Mouse (Mus musculus): Measurements from ENCODE around the gene Ndufa10. TPM values are rescaled to one million over a fixed set of nuclear protein-coding genes. Genes with fewer than 3 reads are reported as not detected.

Gene Ndufa10
- total and polyA plus RNA-seq, 3 experiments: 103 to 230 (median 139) TPM

DNA sequence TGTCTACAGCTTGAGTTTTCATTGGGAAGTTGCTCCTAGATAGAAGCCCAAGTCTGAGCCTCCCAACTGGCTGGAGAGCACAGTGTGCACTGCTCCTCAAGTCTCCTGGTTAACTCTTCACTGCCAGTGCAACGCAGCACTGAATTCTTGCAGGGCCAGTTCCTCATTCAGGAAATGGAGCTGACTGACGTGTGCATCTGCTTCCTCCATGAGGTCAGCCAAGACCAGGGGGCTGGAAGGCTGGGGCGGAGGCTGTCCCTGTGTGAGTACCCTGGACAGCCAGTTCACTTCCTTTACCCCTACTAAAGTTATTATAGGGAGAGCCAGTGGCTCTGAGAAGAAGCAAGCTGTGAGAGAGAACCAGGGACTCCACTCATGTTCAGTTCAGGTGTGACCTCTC, 79.4 kb downstream of the Ndufa10 start:
- H3K9ac ChIP-seq (ENCODE audit: insufficient read depth, low read depth): no peak overlapping the region
- H3K79me2 ChIP-seq (replicated peaks; ENCODE audit: control insufficient read depth, extremely low read depth, insufficient read depth, poor library complexity, severe bottlenecking): no peaks in the 10 kb centered on the region
- no peaks in the 10 kb centered on the region for H3K36me3 ChIP-seq (replicated peaks in 1 of 2; ENCODE audit: control insufficient read depth in 1 of 2, insufficient read depth in 1 of 2, low read length in 1 of 2)
- H3K27me3 ChIP-seq (replicated peaks): peaks cover 61% of the 10 kb centered on the region
- in situ Hi-C loops (cut with MboI; ENCODE audit: low pct_ligation_motif_present, low pct_unique_long_range_greater_than_20kb, low sequenced_read_pairs): no loop called here
- TF ChIP-seq ELF1 (IDR thresholded peaks at IDR 0.05; ENCODE audit: low read depth, low read length): no peak
- TF ChIP-seq UBTF (IDR thresholded peaks at IDR 0.05; ENCODE audit: low read depth, low read length): no peak
- TF ChIP-seq ZNF384 (IDR thresholded peaks at IDR 0.05; ENCODE audit: low read depth, low read length): no peak
- TF ChIP-seq CTCF (conservative IDR thresholded peaks at IDR 0.05 in 1 of 2, IDR thresholded peaks at IDR 0.05 in 1 of 2; ENCODE audit: low read depth in 2 of 2, low read length in 2 of 2): no peak
- TF ChIP-seq MYC (IDR thresholded peaks at IDR 0.05; ENCODE audit: low read depth, low read length): no peak
- no peak for TF ChIP-seq GABPA (IDR thresholded peaks at IDR 0.05; ENCODE audit: insufficient replicate concordance, low read depth, low read length)
- TF ChIP-seq USF1 (IDR thresholded peaks at IDR 0.05; ENCODE audit: low read depth, low read length): no peak
- no peak for TF ChIP-seq MAX (IDR thresholded peaks at IDR 0.05; ENCODE audit: low read length)
- TF ChIP-seq SMC3 (IDR thresholded peaks at IDR 0.05; ENCODE audit: low read depth, low read length): no peak
- no peak for TF ChIP-seq MAZ (IDR thresholded peaks at IDR 0.05; ENCODE audit: low read depth, low read length)
- no peak for TF ChIP-seq CHD2 (IDR thresholded peaks at IDR 0.05; ENCODE audit: low read length)
- no peak for TF ChIP-seq JUND (conservative IDR thresholded peaks at IDR 0.05; ENCODE audit: low read depth, low read length)
- no peak for TF ChIP-seq NRF1 (IDR thresholded peaks at IDR 0.05; ENCODE audit: low read depth, low read length)
- TF ChIP-seq ZC3H11A (IDR thresholded peaks at IDR 0.05; ENCODE audit: low read depth, low read length): no peak
- TF ChIP-seq HCFC1 (IDR thresholded peaks at IDR 0.05; ENCODE audit: low read depth, low read length): no peak
- TF ChIP-seq JUN (IDR thresholded peaks at IDR 0.05; ENCODE audit: insufficient read depth, low read depth, low read length): no peak
- no peak for TF ChIP-seq IRF4 (IDR thresholded peaks at IDR 0.05; ENCODE audit: low read depth, low read length)
- TF ChIP-seq BHLHE40 (IDR thresholded peaks at IDR 0.05; ENCODE audit: low read depth, low read length): no peak
- TF ChIP-seq ZMIZ1 (IDR thresholded peaks at IDR 0.05; ENCODE audit: low read depth, low read length): no peak
- no peak for TF ChIP-seq RCOR1 (conservative IDR thresholded peaks at IDR 0.05; ENCODE audit: low read depth, low read length)
- no peak overlapping the region for H3K27ac ChIP-seq (ENCODE audit: insufficient read depth, low read depth)
- DNase-seq (ENCODE audit: extremely low read depth): no peak
- no peaks in the 10 kb centered on the region for H3K9me3 ChIP-seq (replicated peaks; ENCODE audit: low read length)
- no peak overlapping the region for H3K4me2 ChIP-seq (ENCODE audit: insufficient read depth, low read depth, poor library complexity, severe bottlenecking)
- dilution Hi-C loops (cut with MboI; ENCODE audit: extremely low pct_ligation_motif_present, extremely low pct_unique_long_range_greater_than_20kb, low sequenced_read_pairs): no loop called here
- H3K4me3 ChIP-seq (replicated peaks in 1 of 3; ENCODE audit: low read depth in 2 of 3, low read length in 2 of 3, poor library complexity in 1 of 3): no peak overlapping the region
- H3K4me1 ChIP-seq (ENCODE audit: control insufficient read depth in 1 of 2, insufficient read depth in 2 of 2): no peaks in the 10 kb centered on the region

DNA sequence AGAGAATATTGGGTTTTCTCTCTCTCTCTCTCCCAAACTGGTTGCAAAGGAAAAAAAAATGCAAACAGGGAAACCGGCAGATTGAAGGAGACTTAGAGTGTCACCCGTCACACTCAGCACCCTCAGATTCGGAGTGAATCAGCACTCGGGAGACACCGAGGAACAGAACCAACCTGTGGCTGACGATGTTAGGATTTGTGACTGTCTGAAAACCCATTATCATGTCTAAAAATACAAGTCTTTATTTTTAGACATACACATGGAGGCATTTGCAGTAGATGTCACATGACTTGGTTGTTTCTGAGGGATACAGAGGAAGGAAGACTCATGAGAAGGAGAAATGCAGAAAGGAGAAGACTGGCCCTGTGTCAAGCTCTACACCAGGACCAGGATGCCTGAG, 80.5 kb downstream of the Ndufa10 start:
- in situ Hi-C loops (cut with MboI; ENCODE audit: low pct_ligation_motif_present, low pct_unique_long_range_greater_than_20kb, low sequenced_read_pairs): no loop called here
- DNase-seq (ENCODE audit: extremely low read depth): no peak
- Histone ChIP-seq H3K36me3 (replicated peaks in 1 of 2; ENCODE audit: control insufficient read depth in 1 of 2, insufficient read depth in 1 of 2, low read length in 1 of 2) (no peaks in the 10 kb centered on the region), H3K27me3 (replicated peaks) (peaks cover 58% of the 10 kb centered on the region), H3K9me3 (replicated peaks; ENCODE audit: low read length) (no peaks in the 10 kb centered on the region), H3K79me2 (replicated peaks; ENCODE audit: control insufficient read depth, extremely low read depth, insufficient read depth, poor library complexity, severe bottlenecking) (no peaks in the 10 kb centered on the region), H3K4me3 (replicated peaks in 1 of 3; ENCODE audit: low read depth in 2 of 3, low read length in 2 of 3, poor library complexity in 1 of 3) (no peak overlapping the region), H3K27ac (ENCODE audit: insufficient read depth, low read depth) (no peak overlapping the region), H3K9ac (ENCODE audit: insufficient read depth, low read depth) (no peak overlapping the region), H3K4me2 (ENCODE audit: insufficient read depth, low read depth, poor library complexity, severe bottlenecking) (no peak overlapping the region), H3K4me1 (ENCODE audit: control insufficient read depth in 1 of 2, insufficient read depth in 2 of 2) (no peaks in the 10 kb centered on the region)
- no peak for TF ChIP-seq MAX (IDR thresholded peaks at IDR 0.05; ENCODE audit: low read length)
- no peak for TF ChIP-seq MAFK (IDR thresholded peaks at IDR 0.05; ENCODE audit: insufficient replicate concordance, low read length)
- no peak for TF ChIP-seq POLR2AphosphoS2 (IDR thresholded peaks at IDR 0.05; ENCODE audit: low read depth, low read length)
- TF ChIP-seq HCFC1 (IDR thresholded peaks at IDR 0.05; ENCODE audit: low read depth, low read length): no peak
- no peak for TF ChIP-seq ZMIZ1 (IDR thresholded peaks at IDR 0.05; ENCODE audit: low read depth, low read length)
- TF ChIP-seq TCF12 (IDR thresholded peaks at IDR 0.05; ENCODE audit: low read depth, low read length): no peak
- no peak for TF ChIP-seq POLR2A (IDR thresholded peaks at IDR 0.05; ENCODE audit: low read depth, low read length)
- no peak for TF ChIP-seq RAD21 (IDR thresholded peaks at IDR 0.05; ENCODE audit: low read depth, low read length)
- TF ChIP-seq BHLHE40 (IDR thresholded peaks at IDR 0.05; ENCODE audit: low read depth, low read length): no peak
- dilution Hi-C loops (cut with MboI; ENCODE audit: extremely low pct_ligation_motif_present, extremely low pct_unique_long_range_greater_than_20kb, low sequenced_read_pairs): no loop called here

Measured in CH12.LX (cell line).